Comparison of ENCODE assay signal across 8 mouse cellular contexts in genomic region chr11:97415330-97415711, GRCm38 (mm10). TPM values are rescaled to one million over a fixed set of nuclear protein-coding genes. Genes with fewer than 3 reads are reported as not detected.
DNase-seq lines count a peak whose midpoint lies in the region; ATAC-seq and TF ChIP-seq lines count a peak whose summit lies in the region.

Gene Arhgap23 (plus strand): TSS chr11:97415533.

- peak within 1 kb of the TSS; percentile 86 for H3K4me2 ChIP-seq in embryonic facial prominence, embryonic 15.5 days (replicated peaks)
- H3K4me2 ChIP-seq in heart, embryonic 15.5 days = peak within 1 kb of the TSS; percentile 84

- no peaks in the 10 kb centered on the region for H3K27me3 ChIP-seq in Patski
- H3K27me3 ChIP-seq in embryonic facial prominence, embryonic 15.5 days = no peaks in the 10 kb centered on the region
- no peaks in the 10 kb centered on the region for H3K27me3 ChIP-seq in heart, embryonic 15.5 days
- peaks cover 8% of the 10 kb centered on the region for H3K27me3 ChIP-seq in small intestine, adult 2 months (ENCODE audit: control insufficient read depth, insufficient read depth, low read length)

- peak within 1 kb of the TSS; percentile 80 for H3K9ac ChIP-seq in embryonic facial prominence, embryonic 15.5 days
- peak within 1 kb of the TSS; percentile 81 for H3K9ac ChIP-seq in heart, embryonic 15.5 days

- peak within 1 kb of the TSS; percentile 91 for H3K4me3 ChIP-seq in embryonic facial prominence, embryonic 15.5 days (replicated peaks)
- peak within 1 kb of the TSS; percentile 76 for H3K4me3 ChIP-seq in heart, embryonic 15.5 days
- H3K4me3 ChIP-seq in small intestine, adult 2 months (ENCODE audit: low read depth, low read length) = peak within 1 kb of the TSS; percentile 69

- peak; percentile 75 for ATAC-seq in Patski
- ATAC-seq in embryonic facial prominence, embryonic 15.5 days (ENCODE audit: insufficient number of reproducible peaks, low FRiP score, low TSS enrichment, low read depth) = peak; percentile 76
- peak; percentile 88 for ATAC-seq in heart, embryonic 15.5 days (replicated peaks; ENCODE audit: insufficient number of reproducible peaks, insufficient read depth, low FRiP score, low read depth)

- no peak for TF ChIP-seq CTCF in Patski (IDR thresholded peaks at IDR 0.05)
- no peak for TF ChIP-seq CTCF in small intestine, adult 2 months (IDR thresholded peaks at IDR 0.05; ENCODE audit: extremely low read depth, insufficient read length, insufficient replicate concordance, low read depth, low read length)

- in situ Hi-C loops in Patski (cut with MboI; ENCODE audit: low pct_unique_long_range_greater_than_20kb) = loop anchor here (5.0 kb wide), 1 partner anchor 207 kb away; no protein-coding TSS in a partner anchor

- CTCF ChIA-PET in Patski (lab: Charles Lee) = no interaction called here

- WGBS in embryonic facial prominence, embryonic 15.5 days = under 1% methylated on average over 27 of the region's 29 CpGs
- under 1% methylated on average over 29 of the region's 29 CpGs for WGBS in heart, embryonic 15.5 days
- under 1% methylated on average over 29 of the region's 29 CpGs for WGBS in small intestine, adult 2 months

- H3K36me3 ChIP-seq in embryonic facial prominence, embryonic 15.5 days = no peaks in the 10 kb centered on the region
- H3K36me3 ChIP-seq in heart, embryonic 15.5 days = no peaks in the 10 kb centered on the region
- no peaks in the 10 kb centered on the region for H3K36me3 ChIP-seq in small intestine, adult 2 months (ENCODE audit: control insufficient read depth, insufficient read depth, low read length)

- POLR2A ChIA-PET in Patski (lab: Charles Lee) = no interaction called here

- no peak for TF ChIP-seq POLR2A in small intestine, adult 2 months (IDR thresholded peaks at IDR 0.05; ENCODE audit: low read depth, low read length)

- peak; percentile 63 to 65 for DNase-seq in B cell, adult 2 months
- DNase-seq in Patski (ENCODE audit: low read depth, low spot score) = no peak
- peak; percentile 89 to 93 for DNase-seq in kidney, postnatal 4 days
- peak; percentile 82 for DNase-seq in lung, postnatal 14 days
- DNase-seq in natural killer cell, adult 2 months (ENCODE audit: low spot score in 2 of 2) = no peak

- peaks cover 44% of the 10 kb centered on the region for H3K4me1 ChIP-seq in embryonic facial prominence, embryonic 15.5 days
- H3K4me1 ChIP-seq in heart, embryonic 15.5 days (replicated peaks) = peaks cover 45% of the 10 kb centered on the region
- peaks cover 3% of the 10 kb centered on the region for H3K4me1 ChIP-seq in small intestine, adult 2 months (ENCODE audit: control insufficient read depth, insufficient read depth, insufficient read length, low read length)

- no peaks in the 10 kb centered on the region for H3K9me3 ChIP-seq in embryonic facial prominence, embryonic 15.5 days (replicated peaks)
- H3K9me3 ChIP-seq in heart, embryonic 15.5 days (replicated peaks) = no peaks in the 10 kb centered on the region

- peak within 1 kb of the TSS; percentile 93 for H3K27ac ChIP-seq in embryonic facial prominence, embryonic 15.5 days (replicated peaks)
- peak within 1 kb of the TSS; percentile 85 for H3K27ac ChIP-seq in heart, embryonic 15.5 days
- no peak within 1 kb of the TSS for H3K27ac ChIP-seq in small intestine, adult 2 months (ENCODE audit: insufficient read depth, low read depth, low read length)

RNA-seq across cellular contexts. Expression of gene Arhgap23, which starts in this region (rescaled TPM):
- polyA plus RNA-seq in Patski (2021) = 16.0 TPM
- polyA plus RNA-seq in embryonic facial prominence, embryonic 15.5 days (2015; fragmentation: Nextera tagmentation; extraction: Ambion mirVana) = 9.6 and 10.4 TPM in 2 replicates
- 6.0 and 7.8 TPM in 2 replicates for polyA plus RNA-seq in heart, embryonic 15.5 days (2015; fragmentation: Nextera tagmentation; extraction: Ambion mirVana)
- polyA plus RNA-seq in small intestine, adult 2 months (2012; rRNA removed) = 11.1 and 12.1 TPM in 2 replicates

Comparison
In these comparisons a context has a peak if more than half of its experiments do, and no peak if none do; other contexts are left out.
1. DNase-seq: peak in B cell, adult 2 months (2 of 2), kidney, postnatal 4 days (2 of 2) and lung, postnatal 14 days (single experiment); none in Patski (single experiment) and natural killer cell, adult 2 months (0 of 2).
2. Peak in every context shown above with its lines, with median percentiles within 50 percentile points of each other: ATAC-seq and H3K4me3 ChIP-seq.